Mouse (Mus musculus) thymus, postnatal 10 days (tissue): ENCODE results near the gene Gm10715.
"Not testable (repeated sequence)": the region's sequence is repeated elsewhere in the genome, so short reads cannot be mapped to it uniquely, and the experiment has no call there.

ENCODE experiments used
- DNase-seq, 2 experiments: peaks; one replicate each; pipeline ENCODE4 v3.0.0; 2021; ENCODE audit warnings: low spot score in 2 of 2

The Gm10715 gene

DNA sequence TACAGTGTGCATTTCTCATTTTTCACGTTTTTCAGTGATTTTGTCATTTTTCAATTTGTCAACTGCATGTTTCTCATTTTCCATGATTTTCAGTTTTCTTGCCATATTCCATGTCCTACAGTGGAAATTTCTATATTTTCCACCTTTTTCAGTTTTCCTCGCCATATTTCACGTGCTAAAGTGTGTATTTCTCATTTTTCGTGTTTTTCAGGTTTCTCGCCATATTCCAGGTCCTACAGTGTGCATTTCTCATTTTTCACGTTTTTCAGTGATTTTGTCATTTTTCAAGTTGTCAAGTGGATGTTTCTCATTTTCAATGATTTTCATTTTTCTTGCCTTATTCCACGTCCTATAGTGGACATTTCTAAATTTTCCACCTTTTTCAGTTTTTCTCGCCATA lies at the start of gene Gm10715:
Gm10715 (plus strand) TSS at position 301 of the 400 bp plus-strand sequence.
- not testable (repeated sequence) for DNase-seq

DNA sequence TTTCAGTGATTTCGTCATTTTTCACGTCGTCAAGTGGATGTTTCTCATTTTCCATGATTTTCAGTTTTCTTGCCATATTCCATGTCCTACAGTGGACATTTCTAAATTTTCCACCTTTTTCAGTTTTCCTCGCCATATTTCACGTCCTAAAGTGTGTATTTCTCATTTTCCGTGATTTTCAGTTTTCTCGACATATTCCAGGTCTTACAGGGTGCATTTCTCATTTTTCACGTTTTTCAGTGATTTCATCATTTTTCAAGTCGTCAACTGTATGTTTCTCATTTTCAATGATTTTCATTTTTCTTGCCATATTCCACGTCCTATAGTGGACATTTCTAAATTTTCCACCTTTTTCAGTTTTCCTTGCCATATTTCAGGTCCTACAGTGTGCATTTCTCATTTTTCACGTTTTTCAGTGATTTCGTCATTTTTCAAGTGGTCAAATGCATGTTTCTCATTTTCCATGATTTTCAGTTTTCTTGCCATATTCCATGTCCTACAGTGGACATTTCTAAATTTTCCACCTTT lies 36.2 kb upstream of the Gm10715 start, which contains the start of gene Gm10722:
Gm10722 (plus strand) TSS at position 478 of the 528 bp plus-strand sequence.
- peak in 1 of 2 experiments; percentile 6 for DNase-seq

DNA sequence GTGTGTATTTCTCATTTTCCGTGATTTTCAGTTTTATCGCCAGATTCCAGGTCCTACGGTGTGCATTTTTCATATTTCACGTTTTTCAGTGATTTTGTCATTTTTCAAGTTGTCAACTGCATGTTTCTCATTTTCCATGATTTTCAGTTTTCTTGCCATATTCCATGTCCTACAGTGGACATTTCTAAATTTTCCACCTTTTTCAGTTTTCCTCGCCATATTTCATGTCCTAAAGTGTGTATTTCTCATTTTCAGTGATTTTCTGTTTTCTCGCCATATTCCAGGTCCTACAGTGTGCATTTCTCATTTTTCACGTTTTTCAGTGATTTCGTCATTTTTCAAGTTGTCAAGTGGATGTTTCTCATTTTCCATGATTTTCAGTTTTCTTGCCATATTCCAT lies 35.7 kb upstream of the Gm10715 start:
- peak; percentile 33 to 44 for DNase-seq

DNA sequence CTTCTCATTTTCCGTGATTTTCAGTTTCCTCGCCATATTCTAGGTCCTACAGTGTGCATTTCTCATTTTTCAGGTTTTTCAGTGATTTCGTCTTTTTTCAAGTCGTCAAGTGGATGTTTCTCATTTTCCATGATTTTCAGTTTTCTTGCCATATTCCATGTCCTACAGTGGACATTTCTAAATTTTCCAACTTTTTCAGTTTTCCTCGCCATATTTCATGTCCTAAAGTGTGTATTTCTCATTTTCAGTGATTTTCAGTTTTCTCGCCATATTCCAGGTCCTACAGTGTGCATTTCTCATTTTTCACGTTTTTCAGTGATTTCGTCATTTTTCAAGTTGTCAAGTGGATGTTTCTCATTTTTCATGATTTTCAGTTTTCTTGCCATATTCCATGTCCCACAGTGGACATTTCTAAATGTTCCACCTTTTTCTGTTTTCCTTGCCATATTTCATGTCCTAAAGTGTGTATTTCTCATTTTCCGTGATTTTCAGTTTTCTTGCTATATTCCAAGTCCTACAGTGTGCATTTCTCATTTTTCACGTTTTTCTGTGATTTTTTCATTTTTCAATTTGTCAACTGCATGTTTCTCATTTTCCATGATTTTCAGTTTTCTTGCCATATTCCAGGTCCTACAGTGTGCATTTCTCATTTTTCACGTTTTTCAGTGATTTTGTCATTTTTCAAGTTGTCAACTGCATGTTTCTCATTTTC lies 34.6 kb upstream of the Gm10715 start:
- DNase-seq = peak; percentile 99 to 100

DNA sequence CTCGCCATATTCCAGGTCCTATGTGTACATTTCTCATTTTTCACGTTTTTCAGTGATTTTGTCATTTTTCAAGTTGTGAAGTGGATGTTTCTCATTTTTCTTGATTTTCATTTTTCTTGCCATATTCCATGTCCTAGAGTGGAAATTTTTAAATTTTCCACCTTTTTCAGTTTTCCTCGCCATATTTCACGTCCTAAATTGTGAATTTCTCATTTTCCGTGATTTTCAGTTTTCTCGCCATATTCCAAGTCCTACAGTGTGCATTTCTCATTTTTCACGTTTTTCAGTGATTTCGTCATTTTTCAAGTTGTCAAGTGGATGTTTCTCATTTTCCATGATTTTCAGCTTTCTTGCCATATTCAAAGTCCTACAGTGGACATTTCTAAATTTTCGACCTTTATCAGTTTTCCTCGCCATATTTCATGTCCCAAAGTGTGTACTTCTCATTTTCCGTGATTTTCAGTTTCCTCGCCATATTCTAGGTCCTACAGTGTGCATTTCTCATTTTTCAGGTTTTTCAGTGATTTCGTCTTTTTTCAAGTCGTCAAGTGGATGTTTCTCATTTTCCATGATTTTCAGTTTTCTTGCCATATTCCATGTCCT lies 33.8 kb upstream of the Gm10715 start, which contains the start of gene Gm11168:
Gm11168 (plus strand) TSS at position 553 of the 603 bp plus-strand sequence.
- peak in 1 of 2 experiments; percentile 55 for DNase-seq

DNA sequence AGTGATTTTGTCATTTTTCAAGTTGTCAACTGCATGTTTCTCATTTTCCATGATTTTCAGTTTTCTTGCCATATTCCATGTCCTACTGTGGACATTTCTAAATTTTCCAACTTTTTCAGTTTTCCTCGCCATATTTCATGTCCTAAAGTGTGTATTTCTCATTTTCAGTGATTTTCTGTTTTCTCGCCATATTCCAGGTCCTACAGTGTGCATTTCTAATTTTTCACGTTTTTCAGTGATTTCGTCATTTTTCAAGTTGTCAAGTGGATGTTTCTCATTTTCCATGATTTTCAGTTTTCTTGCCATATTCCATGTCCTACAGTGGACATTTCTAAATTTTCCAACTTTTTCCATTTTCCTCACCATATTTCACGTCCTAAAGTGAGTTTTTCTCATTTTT lies 30.5 kb upstream of the Gm10715 start:
- not testable (repeated sequence) for DNase-seq

DNA sequence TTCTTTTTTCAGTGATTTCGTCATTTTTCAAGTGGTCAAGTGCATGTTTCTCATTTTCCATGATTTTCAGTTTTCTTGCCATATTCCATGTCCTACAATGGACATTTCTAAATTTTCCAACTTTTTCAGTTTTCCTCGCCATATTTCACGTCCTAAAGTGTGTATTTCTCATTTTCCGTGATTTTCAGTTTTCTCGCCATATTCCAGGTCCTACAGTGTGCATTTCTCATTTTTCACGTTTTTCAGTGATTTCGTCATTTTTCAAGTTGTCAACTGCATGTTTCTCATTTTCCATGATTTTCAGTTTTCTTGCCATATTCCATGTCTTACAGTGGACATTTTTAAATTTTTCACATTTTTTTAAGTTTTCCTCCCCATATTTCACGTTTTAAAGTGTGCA lies 30.0 kb upstream of the Gm10715 start:
- peak; percentile 85 to 96 for DNase-seq

DNA sequence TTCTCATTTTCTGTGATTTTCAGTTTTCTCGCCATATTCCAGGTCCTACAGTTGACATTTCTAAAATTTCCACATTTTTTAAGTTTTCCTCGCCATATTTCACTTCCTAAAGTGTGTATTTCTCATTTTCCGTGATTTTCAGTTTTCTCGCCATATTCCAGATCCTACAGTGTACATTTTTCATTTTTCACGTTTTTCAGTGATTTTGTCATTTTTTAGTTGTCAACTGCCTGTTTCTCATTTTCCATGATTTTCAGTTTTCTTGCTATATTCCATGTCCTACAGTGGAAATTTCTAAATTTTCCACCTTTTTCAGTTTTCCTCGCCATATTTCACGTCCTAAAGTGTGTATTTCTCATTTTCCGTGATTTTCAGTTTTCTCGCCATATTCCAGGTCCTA lies 29.4 kb upstream of the Gm10715 start:
- DNase-seq = not testable (repeated sequence)

DNA sequence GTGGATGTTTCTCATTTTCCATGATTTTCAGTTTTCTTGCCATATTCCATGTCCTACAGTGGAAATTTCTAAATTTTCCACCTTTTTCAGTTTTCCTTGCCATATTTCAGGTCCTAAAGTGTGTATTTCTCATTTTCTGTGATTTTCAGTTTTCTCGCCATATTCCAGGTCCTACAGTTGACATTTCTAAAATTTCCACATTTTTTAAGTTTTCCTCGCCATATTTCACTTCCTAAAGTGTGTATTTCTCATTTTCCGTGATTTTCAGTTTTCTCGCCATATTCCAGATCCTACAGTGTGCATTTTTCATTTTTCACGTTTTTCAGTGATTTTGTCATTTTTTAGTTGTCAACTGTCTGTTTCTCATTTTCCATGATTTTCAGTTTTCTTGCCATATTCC lies 27.3 kb upstream of the Gm10715 start:
- not testable (repeated sequence) for DNase-seq

DNA sequence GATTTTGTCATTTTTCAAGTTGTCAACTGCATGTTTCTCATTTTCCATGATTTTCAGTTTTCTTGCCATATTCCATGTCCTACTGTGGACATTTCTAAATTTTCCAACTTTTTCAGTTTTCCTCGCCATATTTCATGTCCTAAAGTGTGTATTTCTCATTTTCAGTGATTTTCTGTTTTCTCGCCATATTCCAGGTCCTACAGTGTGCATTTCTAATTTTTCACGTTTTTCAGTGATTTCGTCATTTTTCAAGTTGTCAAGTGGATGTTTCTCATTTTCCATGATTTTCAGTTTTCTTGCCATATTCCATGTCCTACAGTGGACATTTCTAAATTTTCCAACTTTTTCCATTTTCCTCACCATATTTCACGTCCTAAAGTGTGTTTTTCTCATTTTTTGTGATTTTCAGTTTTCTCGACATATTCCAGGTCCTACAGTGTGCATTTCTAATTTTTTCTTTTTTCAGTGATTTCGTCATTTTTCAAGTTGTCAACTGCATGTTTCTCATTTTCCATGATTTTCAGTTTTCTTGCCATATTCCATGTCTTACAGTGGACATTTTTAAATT lies 24.5 kb upstream of the Gm10715 start:
- not testable (repeated sequence) for DNase-seq

DNA sequence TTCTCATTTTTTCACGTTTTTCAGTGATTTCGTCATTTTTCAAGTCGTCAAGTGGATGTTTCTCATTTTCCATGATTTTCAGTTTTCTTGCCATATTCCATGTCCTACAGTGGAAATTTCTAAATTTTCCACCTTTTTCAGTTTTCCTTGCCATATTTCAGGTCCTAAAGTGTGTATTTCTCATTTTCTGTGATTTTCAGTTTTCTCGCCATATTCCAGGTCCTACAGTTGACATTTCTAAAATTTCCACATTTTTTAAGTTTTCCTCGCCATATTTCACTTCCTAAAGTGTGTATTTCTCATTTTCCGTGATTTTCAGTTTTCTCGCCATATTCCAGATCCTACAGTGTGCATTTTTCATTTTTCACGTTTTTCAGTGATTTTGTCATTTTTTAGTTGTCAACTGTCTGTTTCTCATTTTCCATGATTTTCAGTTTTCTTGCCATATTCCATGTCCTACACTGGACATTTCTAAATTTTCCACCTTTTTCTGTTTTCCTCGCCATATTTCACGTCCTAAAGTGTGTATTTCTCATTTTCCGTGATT lies 23.9 kb upstream of the Gm10715 start, which contains the start of gene Gm10721:
Gm10721 (plus strand) TSS at position 408 of the 547 bp plus-strand sequence.
- not testable (repeated sequence) for DNase-seq

DNA sequence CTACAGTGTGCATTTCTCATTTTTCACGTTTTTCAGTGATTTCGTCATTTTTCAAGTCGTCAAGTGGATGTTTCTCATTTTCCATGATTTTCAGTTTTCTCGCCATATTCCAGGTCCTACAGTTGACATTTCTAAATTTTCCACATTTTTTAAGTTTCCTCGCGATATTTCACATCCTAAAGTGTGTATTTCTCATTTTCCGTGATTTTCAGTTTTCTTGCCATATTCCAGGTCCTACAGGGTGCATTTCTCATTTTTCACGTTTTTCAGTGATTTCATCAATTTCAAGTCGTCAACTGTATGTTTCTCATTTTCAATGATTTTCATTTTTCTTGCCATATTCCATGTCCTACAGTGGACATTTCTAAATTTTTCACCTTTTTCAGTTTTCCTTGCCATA lies 21.3 kb upstream of the Gm10715 start, which contains the start of gene Gm10720:
Gm10720 (plus strand) TSS at position 301 of the 400 bp plus-strand sequence.
- DNase-seq = not testable (repeated sequence)

DNA sequence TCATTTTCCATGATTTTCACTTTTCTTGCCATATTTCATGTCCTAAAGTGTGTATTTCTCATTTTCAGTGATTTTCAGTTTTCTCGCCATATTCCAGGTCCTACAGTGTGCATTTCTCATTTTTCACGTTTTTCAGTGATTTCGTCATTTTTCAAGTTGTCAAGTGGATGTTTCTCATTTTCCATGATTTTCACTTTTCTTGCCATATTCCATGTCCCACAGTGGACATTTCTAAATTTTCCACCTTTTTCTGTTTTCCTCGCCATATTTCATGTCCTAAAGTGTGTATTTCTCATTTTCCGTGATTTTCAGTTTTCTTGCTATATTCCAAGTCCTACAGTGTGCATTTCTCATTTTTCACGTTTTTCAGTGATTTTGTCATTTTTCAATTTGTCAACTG lies 20.8 kb upstream of the Gm10715 start:
- peak in 1 of 2 experiments; percentile 33 for DNase-seq

DNA sequence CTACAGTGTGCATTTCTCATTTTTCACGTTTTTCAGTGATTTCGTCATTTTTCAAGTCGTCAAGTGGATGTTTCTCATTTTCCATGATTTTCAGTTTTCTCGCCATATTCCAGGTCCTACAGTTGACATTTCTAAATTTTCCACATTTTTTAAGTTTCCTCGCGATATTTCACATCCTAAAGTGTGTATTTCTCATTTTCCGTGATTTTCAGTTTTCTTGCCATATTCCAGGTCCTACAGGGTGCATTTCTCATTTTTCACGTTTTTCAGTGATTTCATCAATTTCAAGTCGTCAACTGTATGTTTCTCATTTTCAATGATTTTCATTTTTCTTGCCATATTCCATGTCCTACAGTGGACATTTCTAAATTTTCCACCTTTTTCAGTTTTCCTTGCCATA lies 19.6 kb upstream of the Gm10715 start, which contains the start of gene Gm10719:
Gm10719 (plus strand) TSS at position 301 of the 400 bp plus-strand sequence.
- not testable (repeated sequence) for DNase-seq

DNA sequence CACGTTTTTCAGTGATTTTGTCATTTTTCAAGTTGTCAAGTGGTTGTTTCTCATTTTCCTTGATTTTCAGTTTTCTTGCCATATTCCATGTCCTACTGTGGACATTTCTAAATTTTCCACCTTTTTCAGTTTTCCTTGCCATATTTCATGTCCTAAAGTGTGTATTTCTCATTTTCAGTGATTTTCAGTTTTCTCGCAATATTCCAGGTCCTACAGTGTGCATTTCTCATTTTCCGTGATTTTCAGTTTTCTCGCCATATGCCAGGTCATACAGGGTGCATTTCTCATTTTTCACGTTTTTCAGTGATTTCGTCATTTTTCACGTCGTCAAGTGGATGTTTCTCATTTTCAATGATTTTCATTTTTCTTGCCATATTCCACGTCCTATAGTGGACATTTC lies 17.7 kb upstream of the Gm10715 start:
- peak in 1 of 2 experiments; percentile 19 for DNase-seq

DNA sequence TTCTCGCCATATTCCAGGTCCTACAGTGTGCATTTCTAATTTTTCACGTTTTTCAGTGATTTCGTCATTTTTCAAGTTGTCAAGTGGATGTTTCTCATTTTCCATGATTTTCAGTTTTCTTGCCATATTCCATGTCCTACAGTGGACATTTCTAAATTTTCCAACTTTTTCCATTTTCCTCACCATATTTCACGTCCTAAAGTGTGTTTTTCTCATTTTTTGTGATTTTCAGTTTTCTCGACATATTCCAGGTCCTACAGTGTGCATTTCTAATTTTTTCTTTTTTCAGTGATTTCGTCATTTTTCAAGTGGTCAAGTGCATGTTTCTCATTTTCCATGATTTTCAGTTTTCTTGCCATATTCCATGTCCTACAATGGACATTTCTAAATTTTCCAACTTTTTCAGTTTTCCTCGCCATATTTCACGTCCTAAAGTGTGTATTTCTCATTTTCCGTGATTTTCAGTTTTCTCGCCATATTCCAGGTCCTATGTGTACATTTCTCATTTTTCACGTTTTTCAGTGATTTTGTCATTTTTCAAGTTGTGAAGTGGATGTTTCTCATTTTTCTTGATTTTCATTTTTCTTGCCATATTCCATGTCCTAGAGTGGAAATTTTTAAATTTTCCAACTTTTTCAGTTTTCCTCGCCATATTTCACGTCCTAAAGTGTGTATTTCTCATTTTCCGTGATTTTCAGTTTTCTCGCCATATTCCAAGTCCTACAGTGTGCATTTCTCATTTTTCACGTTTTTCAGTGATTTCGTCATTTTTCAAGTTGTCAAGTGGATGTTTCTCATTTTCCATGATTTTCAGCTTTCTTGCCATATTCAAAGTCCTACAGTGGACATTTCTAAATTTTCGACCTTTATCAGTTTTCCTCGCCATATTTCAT lies 16.6 kb upstream of the Gm10715 start:
- peak; percentile 73 to 95 for DNase-seq

DNA sequence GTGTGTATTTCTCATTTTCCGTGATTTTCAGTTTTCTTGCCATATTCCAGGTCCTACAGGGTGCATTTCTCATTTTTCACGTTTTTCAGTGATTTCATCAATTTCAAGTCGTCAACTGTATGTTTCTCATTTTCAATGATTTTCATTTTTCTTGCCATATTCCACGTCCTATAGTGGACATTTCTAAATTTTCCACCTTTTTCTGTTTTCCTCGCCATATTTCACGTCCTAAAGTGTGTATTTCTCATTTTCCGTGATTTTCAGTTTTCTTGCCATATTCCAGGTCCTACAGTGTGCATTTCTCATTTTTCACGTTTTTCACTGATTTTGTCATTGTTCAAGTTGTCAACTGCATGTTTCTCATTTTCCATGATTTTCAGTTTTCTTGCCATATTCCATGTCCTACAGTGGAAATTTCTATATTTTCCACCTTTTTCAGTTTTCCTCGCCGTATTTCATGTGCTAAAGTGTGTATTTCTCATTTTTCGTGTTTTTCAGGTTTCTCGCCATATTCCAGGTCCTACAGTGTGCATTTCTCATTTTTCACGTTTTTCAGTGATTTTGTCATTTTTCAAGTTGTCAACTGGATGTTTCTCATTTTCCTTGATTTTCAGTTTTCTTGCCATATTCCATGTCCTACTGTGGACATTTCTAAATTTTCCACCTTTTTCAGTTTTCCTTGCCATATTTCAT lies 14.2 kb upstream of the Gm10715 start:
- peak; percentile 84 to 92 for DNase-seq

DNA sequence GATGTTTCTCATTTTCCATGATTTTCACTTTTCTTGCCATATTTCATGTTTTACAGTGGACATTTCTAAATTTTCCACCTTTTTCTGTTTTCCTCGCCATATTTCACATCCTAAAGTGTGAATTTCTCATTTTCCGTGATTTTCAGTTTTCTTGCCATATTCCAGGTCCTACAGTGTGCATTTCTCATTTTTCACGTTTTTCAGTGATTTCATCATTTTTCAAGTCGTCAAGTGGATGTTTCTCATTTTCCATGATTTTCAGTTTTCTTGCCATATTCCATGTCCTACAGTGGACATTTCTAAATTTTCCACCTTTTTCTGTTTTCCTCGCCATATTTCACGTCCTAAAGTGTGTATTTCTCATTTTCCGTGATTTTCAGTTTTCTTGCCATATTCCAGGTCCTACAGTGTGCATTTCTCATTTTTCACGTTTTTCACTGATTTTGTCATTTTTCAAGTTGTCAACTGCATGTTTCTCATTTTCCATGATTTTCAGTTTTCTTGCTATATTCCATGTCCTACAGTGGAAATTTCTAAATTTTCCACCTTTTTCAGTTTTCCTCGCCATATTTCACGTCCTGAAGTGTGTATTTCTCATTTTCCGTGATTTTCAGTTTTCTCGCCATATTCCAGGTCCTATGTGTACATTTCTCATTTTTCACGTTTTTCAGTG lies 13.2 kb upstream of the Gm10715 start, which contains the start of gene Gm10718:
Gm10718 (plus strand) TSS at position 236 of the 673 bp plus-strand sequence.
- DNase-seq = peak; percentile 12 to 38

DNA sequence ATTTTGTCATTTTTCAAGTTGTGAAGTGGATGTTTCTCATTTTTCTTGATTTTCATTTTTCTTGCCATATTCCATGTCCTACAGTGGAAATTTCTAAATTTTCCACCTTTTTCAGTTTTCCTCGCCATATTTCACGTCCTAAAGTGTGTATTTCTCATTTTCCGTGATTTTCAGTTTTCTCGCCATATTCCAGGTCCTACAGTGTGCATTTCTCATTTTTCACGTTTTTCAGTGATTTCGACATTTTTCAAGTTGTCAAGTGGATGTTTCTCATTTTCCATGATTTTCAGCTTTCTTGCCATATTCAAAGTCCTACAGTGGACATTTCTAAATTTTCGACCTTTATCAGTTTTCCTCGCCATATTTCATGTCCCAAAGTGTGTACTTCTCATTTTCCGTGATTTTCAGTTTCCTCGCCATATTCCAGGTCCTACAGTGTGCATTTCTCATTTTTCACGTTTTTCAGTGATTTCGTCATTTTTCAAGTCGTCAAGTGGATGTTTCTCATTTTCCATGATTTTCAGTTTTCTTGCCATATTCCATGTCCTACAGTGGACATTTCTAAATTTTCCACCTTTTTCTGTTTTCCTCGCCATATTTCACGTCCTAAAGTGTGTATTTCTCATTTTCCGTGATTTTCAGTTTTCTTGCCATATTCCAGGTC lies 12.6 kb upstream of the Gm10715 start:
- peak; percentile 65 to 87 for DNase-seq
